Mouse (Mus musculus) heart, embryonic 15.5 days (tissue): ENCODE results near the gene Mpg. TPM values are rescaled to one million over a fixed set of nuclear protein-coding genes. Genes with fewer than 3 reads are reported as not detected.
A peak's percentile ranks its signal among the peaks of the same experiment; 100 is the strongest.

Source experiments
- ATAC-seq: fragments of 200-750 bp; cut with Nextera tagmentation; replicated peaks from 2 replicates; pipeline ENCODE4 v1.8.0; 2017; ENCODE audit warnings: low read depth, moderate TSS enrichment; ENCODE audit not compliant: insufficient number of reproducible peaks, insufficient read depth, low FRiP score
- H3K27ac ChIP-seq: fragments of 300-500 bp; sonication (generic); 2 replicates; pipeline ENCODE4 v1.5.1; 2015; ENCODE audit warnings: mild to moderate bottlenecking, inconsistent platforms
- H3K27me3 ChIP-seq: fragments of 300-500 bp; sonication (generic); 2 replicates; pipeline ENCODE4 v1.6.1; 2015; ENCODE audit warnings: inconsistent platforms
- H3K36me3 ChIP-seq: fragments of 300-500 bp; sonication (generic); 2 replicates; pipeline ENCODE4 v1.6.1; 2015; ENCODE audit warnings: mild to moderate bottlenecking, inconsistent platforms
- H3K4me1 ChIP-seq: fragments of 300-500 bp; sonication (generic); replicated peaks from 2 replicates; pipeline ENCODE4 v1.6.1; 2015; ENCODE audit warnings: inconsistent platforms
- H3K4me2 ChIP-seq: fragments of 300-500 bp; sonication (generic); 2 replicates; pipeline ENCODE4 v1.6.1; 2015; ENCODE audit warnings: inconsistent platforms, mild to moderate bottlenecking, moderate library complexity
- H3K4me3 ChIP-seq: fragments of 300-500 bp; sonication (generic); 2 replicates; pipeline ENCODE4 v1.5.1; 2015; ENCODE audit warnings: mild to moderate bottlenecking, inconsistent platforms
- H3K9ac ChIP-seq: fragments of 300-500 bp; sonication (generic); 2 replicates; pipeline ENCODE4 v1.6.1; 2015; ENCODE audit warnings: mild to moderate bottlenecking, inconsistent platforms
- H3K9me3 ChIP-seq: fragments of 300-500 bp; sonication (generic); replicated peaks from 2 replicates; pipeline ENCODE4 v1.6.1; 2016; ENCODE audit warnings: inconsistent platforms
- WGBS: fragments of 180-500 bp; shearing (Covaris S2); methylation state at CpG from one replicate; pipeline ENCODE4 v1.1.7; 2015; ENCODE audit warnings: mixed read lengths; 5-methylcytosine and 5-hydroxymethylcytosine counted together
- polyA plus RNA-seq: library from polyadenylated mRNA; unstranded; fragments of >200 nt; fragmentation: Nextera tagmentation; extraction: Ambion mirVana; gene quantifications from 2 replicates; pipeline ENCODE4 v1.2.1, GENCODE M21; 2015

The Mpg gene
- 14.3 and 22.4 TPM in 2 replicates for polyA plus RNA-seq

GRCm38 (mm10) chr11:32226124-32226871 lies at the start of gene Mpg:
TSS of gene Mpg (plus strand) at chr11:32226505.
- Histone ChIP-seq H3K4me3 (peak within 1 kb of the TSS; percentile 70), H3K4me1 (peaks cover 47% of the 10 kb centered on the region), H3K27me3 (no peaks in the 10 kb centered on the region), H3K9ac (peak within 1 kb of the TSS; percentile 78), H3K4me2 (peak within 1 kb of the TSS; percentile 85), H3K27ac (peak within 1 kb of the TSS; percentile 88), H3K36me3 (peaks cover 12% of the 10 kb centered on the region; the same call in 1 of the 2 replicates), H3K9me3 (no peaks in the 10 kb centered on the region)
- WGBS = 2% methylated on average over 47 of the region's 47 CpGs
- peak; percentile 72 for ATAC-seq

- Histone ChIP-seq H3K4me2 (no peak overlapping the region), H3K27me3 (no peaks in the 10 kb centered on the region), H3K9ac (no peak overlapping the region), H3K9me3 (no peaks in the 10 kb centered on the region), H3K4me1 (no peaks in the 10 kb centered on the region), H3K4me3 (no peak overlapping the region), H3K27ac (no peak overlapping the region), H3K36me3 (no peaks in the 10 kb centered on the region)
- 53% methylated on average over 1 of the region's 1 CpGs for WGBS
- no peak for ATAC-seq
Observed at GRCm38 (mm10) chr11:32178506-32178905, 47.8 kb upstream of the Mpg start.

GRCm38 (mm10) chr11:32181246-32181645 lies 45.1 kb upstream of the Mpg start:
- Histone ChIP-seq H3K9me3 (no peaks in the 10 kb centered on the region), H3K27me3 (no peaks in the 10 kb centered on the region), H3K4me1 (no peaks in the 10 kb centered on the region), H3K27ac (no peak overlapping the region), H3K4me2 (no peak overlapping the region), H3K9ac (no peak overlapping the region), H3K36me3 (no peaks in the 10 kb centered on the region), H3K4me3 (no peak overlapping the region)
- no peak for ATAC-seq
- 77% methylated on average over 4 of the region's 4 CpGs for WGBS

GRCm38 (mm10) chr11:32181973-32182868 lies 44.1 kb upstream of the Mpg start:
- Histone ChIP-seq H3K36me3 (no peaks in the 10 kb centered on the region), H3K27ac (no peak overlapping the region), H3K4me2 (no peak overlapping the region), H3K9me3 (no peaks in the 10 kb centered on the region), H3K4me3 (no peak overlapping the region), H3K27me3 (no peaks in the 10 kb centered on the region), H3K4me1 (no peaks in the 10 kb centered on the region), H3K9ac (no peak overlapping the region)
- WGBS = 42% methylated on average over 24 of the region's 25 CpGs
- ATAC-seq = no peak

GRCm38 (mm10) chr11:32184469-32184868 lies 41.8 kb upstream of the Mpg start:
- Histone ChIP-seq H3K36me3 (no peaks in the 10 kb centered on the region), H3K27ac (no peak overlapping the region), H3K9me3 (no peaks in the 10 kb centered on the region), H3K4me3 (no peak overlapping the region), H3K4me1 (no peaks in the 10 kb centered on the region), H3K9ac (no peak overlapping the region), H3K4me2 (no peak overlapping the region), H3K27me3 (no peaks in the 10 kb centered on the region)
- no peak for ATAC-seq
- WGBS = 84% methylated on average over 8 of the region's 8 CpGs

GRCm38 (mm10) chr11:32186031-32186430 lies 40.3 kb upstream of the Mpg start:
- Histone ChIP-seq H3K9ac (no peak overlapping the region), H3K27me3 (no peaks in the 10 kb centered on the region), H3K4me3 (no peak overlapping the region), H3K27ac (no peak overlapping the region), H3K36me3 (no peaks in the 10 kb centered on the region), H3K4me2 (no peak overlapping the region), H3K9me3 (no peaks in the 10 kb centered on the region), H3K4me1 (peaks cover 14% of the 10 kb centered on the region; the same call in 1 of the 2 replicates)
- ATAC-seq = no peak
- 67% methylated on average over 3 of the region's 3 CpGs for WGBS

- H3K4me2 ChIP-seq = no peak overlapping the region
- H3K27me3 ChIP-seq = no peaks in the 10 kb centered on the region
- ATAC-seq = no peak
- WGBS = 89% methylated on average over 4 of the region's 4 CpGs
- H3K4me1 ChIP-seq = peaks cover 22% of the 10 kb centered on the region; the same call in 1 of the 2 replicates
- no peaks in the 10 kb centered on the region for H3K9me3 ChIP-seq
- no peak overlapping the region for H3K27ac ChIP-seq
- H3K9ac ChIP-seq = no peak overlapping the region
- no peaks in the 10 kb centered on the region for H3K36me3 ChIP-seq
- no peak overlapping the region for H3K4me3 ChIP-seq
Observed at GRCm38 (mm10) chr11:32187256-32187655, 39.0 kb upstream of the Mpg start.

GRCm38 (mm10) chr11:32188881-32189280 lies 37.4 kb upstream of the Mpg start:
- Histone ChIP-seq H3K36me3 (no peaks in the 10 kb centered on the region), H3K4me3 (no peak overlapping the region), H3K9ac (no peak overlapping the region), H3K27me3 (no peaks in the 10 kb centered on the region), H3K4me1 (peaks cover 22% of the 10 kb centered on the region; the same call in 1 of the 2 replicates), H3K4me2 (no peak overlapping the region), H3K9me3 (no peaks in the 10 kb centered on the region), H3K27ac (no peak overlapping the region)
- WGBS = 80% methylated on average over 12 of the region's 12 CpGs
- ATAC-seq = no peak

GRCm38 (mm10) chr11:32189434-32189833 lies 36.9 kb upstream of the Mpg start:
- H3K4me3 ChIP-seq = no peak overlapping the region
- WGBS = 79% methylated on average over 5 of the region's 5 CpGs
- no peak for ATAC-seq
- no peaks in the 10 kb centered on the region for H3K9me3 ChIP-seq
- H3K4me1 ChIP-seq = peaks cover 22% of the 10 kb centered on the region; the same call in 1 of the 2 replicates
- H3K27me3 ChIP-seq = no peaks in the 10 kb centered on the region
- no peaks in the 10 kb centered on the region for H3K36me3 ChIP-seq
- no peak overlapping the region for H3K9ac ChIP-seq
- no peak overlapping the region for H3K27ac ChIP-seq
- no peak overlapping the region for H3K4me2 ChIP-seq

- Histone ChIP-seq H3K9me3 (no peaks in the 10 kb centered on the region), H3K4me3 (no peak overlapping the region), H3K27me3 (0 out of 2 replicates have a peak, but pooled peaks cover 3% of the 10 kb centered on the region), H3K4me2 (no peak overlapping the region), H3K27ac (no peak overlapping the region), H3K36me3 (no peaks in the 10 kb centered on the region), H3K4me1 (peaks cover 22% of the 10 kb centered on the region; the same call in 1 of the 2 replicates), H3K9ac (no peak overlapping the region)
- ATAC-seq = no peak
- WGBS = 82% methylated on average over 9 of the region's 9 CpGs
Observed at GRCm38 (mm10) chr11:32190119-32190518, 36.2 kb upstream of the Mpg start.

- 67% methylated on average over 13 of the region's 13 CpGs for WGBS
- ATAC-seq = no peak
- no peak overlapping the region for H3K27ac ChIP-seq
- H3K4me1 ChIP-seq = peaks cover 22% of the 10 kb centered on the region; the same call in 1 of the 2 replicates
- no peak overlapping the region for H3K4me3 ChIP-seq
- 0 out of 2 replicates have a peak, but pooled peaks cover 4% of the 10 kb centered on the region for H3K27me3 ChIP-seq
- H3K36me3 ChIP-seq = no peaks in the 10 kb centered on the region
- no peaks in the 10 kb centered on the region for H3K9me3 ChIP-seq
- no peak overlapping the region for H3K4me2 ChIP-seq
- H3K9ac ChIP-seq = no peak overlapping the region
Observed at GRCm38 (mm10) chr11:32190603-32191110, 35.6 kb upstream of the Mpg start.
